Mouse (Mus musculus) layer of hippocampus, adult 6 months (tissue): ENCODE measurements around the gene 4933427I04Rik. TPM values are rescaled to one million over a fixed set of nuclear protein-coding genes. Genes with fewer than 3 reads are reported as not detected.

Experiments
- long read RNA-seq, 2 experiments: library from polyadenylated mRNA; unstranded; transcript quantifications; one replicate each; pipeline ENCODE4 v2.0.0; 2019 to 2020
- polyA plus RNA-seq: library from polyadenylated mRNA; unstranded; fragments of <200 nt; fragmentation: Nextera tagmentation; gene quantifications from 2 replicates; pipeline ENCODE4 v1.2.3, GENCODE M21; 2021

Gene 4933427I04Rik
- 0.08 and 0.14 TPM in 2 replicates for polyA plus RNA-seq
- long read RNA-seq, experiment 1: 0 reads
- long read RNA-seq, experiment 2: 0 reads

GRCm38 (mm10) chr4:123859379-123859778 lies at the start of gene 4933427I04Rik:
Gene 4933427I04Rik, plus strand, starts transcription at chr4:123859679.

GRCm38 (mm10) chr4:123904333-123905125 lies 45.0 kb downstream of the 4933427I04Rik start, which contains the start of gene Mycbp:
Gene Mycbp, plus strand, starts transcription at chr4:123904832.

Other genes with a start within 250 kb of the 4933427I04Rik start
- 22.6 and 25.1 TPM in 2 replicates for gene Macf1, start 175.3 kb upstream of the 4933427I04Rik start, polyA plus RNA-seq
- gene Ndufs5, start 141.5 kb upstream of the 4933427I04Rik start, polyA plus RNA-seq: 1,264 and 1,286 TPM in 2 replicates
- 73.2 and 75.2 TPM in 2 replicates for gene Akirin1, start 109.3 kb upstream of the 4933427I04Rik start, polyA plus RNA-seq
- 0.16 and 0.28 TPM in 2 replicates for gene Rhbdl2, start 71.8 kb upstream of the 4933427I04Rik start, polyA plus RNA-seq
- 27.9 and 32.8 TPM in 2 replicates for gene Mycbp, start 45.2 kb downstream of the 4933427I04Rik start, polyA plus RNA-seq
- 11.3 and 12.0 TPM in 2 replicates for gene Rragc, start 57.8 kb downstream of the 4933427I04Rik start, polyA plus RNA-seq
- not detected in 2 replicates for gene 4930535I16Rik, start 58.3 kb downstream of the 4933427I04Rik start, polyA plus RNA-seq